Mouse (Mus musculus): Measurements from ENCODE around the gene Heg1.
A peak's percentile ranks its signal among the peaks of the same experiment; 100 is the strongest.

Heg1 gene

DNA sequence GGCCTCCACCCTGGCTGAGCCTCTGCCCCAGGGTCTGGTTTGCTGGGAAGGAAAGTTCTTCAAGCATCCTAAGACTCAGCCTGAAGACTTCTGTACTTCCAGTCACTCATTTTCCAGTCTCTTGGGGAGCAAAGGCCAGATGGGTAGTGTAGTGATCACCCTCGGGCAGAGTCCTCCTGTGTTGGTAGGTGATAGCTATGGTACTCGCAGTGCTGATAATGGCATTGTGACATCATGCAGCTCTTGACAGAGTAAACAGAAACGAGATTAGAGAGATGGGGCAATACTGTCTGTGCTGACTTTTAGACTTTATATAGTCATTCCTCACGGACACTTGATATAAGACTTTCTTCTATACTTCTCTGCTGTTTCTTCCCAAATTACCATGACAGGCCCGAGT is 88.6 kb downstream of the Heg1 start:
- DNase-seq (ENCODE audit: low spot score) = no peak

DNA sequence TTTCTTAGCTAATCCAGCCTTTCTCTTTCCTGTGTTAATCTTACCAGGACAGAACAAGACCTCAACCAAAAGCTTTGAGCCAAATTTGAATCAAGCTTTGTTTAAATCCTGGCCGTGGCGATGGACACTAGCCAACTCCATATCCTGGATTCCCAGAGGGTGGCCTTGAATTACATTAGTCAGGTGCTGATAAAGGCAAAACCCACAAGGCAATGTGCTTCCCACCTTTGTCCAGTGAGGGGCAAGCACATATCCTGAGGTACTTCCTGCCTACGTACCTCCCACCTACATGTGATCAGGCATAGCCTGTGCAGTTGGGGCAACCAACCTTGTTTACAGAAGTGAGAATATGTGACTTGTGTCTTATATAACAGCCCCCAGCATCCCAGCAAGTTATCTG is 90.8 kb downstream of the Heg1 start:
- no peak for DNase-seq (ENCODE audit: low spot score)

DNA sequence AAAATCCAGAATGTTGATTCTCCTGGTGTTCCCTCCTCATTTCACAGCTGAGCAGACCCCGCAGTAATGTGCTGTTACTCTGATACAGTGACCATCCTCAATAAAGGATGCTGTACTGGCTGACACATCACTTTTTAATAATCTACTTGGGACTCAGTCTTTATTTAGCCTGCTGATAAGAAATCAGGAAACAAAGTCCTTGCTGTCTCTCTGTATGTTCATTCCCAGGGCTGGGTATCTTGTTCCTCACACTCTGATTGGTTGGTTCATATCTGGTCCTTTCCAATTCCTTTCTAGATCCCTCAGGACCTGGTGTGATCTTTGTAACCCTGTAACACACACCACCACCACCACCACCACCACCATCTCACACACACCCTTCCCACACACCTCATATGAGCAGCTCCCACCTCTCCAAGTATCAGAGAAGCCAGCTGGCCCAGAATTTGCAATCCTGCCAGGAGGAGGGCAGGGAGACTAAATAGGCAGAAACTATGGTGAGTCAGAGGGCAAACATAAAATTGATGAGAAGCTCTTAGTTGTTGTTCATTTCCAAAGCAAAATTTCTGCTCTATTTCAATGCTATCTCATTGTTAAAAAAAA is 91.7 kb downstream of the Heg1 start:
- no peak for DNase-seq (ENCODE audit: low spot score)

DNA sequence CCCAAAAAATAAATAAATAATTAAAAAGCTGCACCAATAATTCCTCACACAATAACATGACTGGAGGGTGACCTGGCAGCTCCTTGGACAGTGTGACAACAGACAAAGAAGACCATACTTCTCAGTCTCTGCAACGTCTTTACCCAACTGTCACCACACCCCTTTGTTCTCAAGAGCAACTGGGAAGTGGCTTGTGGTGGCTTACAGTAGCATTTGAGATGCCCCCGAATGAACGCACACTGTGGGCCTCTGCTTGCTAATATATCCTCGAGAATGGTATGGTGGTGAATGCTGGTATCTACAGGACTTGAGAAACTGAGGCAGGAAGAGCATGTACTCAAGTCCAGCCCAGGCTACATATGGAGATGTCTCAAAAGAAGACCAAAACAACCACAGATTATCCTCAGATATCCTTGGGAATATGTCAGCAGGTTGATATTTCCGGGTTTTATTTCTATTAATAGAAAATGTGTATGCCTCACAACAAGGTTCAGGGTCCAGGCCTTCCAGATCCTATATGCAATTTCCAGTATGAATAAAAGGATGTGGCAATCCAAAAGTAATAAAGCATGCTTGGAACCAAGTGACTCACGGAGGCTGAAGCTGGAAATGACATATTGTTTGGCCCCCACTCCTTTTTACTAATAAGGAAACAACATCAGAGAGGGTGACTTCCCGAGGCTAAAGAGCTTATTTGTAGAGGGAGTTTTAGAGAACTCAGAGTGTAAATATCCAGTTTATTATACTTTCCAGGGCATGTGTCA is 92.8 kb downstream of the Heg1 start:
- no peak for DNase-seq (ENCODE audit: low spot score)

DNA sequence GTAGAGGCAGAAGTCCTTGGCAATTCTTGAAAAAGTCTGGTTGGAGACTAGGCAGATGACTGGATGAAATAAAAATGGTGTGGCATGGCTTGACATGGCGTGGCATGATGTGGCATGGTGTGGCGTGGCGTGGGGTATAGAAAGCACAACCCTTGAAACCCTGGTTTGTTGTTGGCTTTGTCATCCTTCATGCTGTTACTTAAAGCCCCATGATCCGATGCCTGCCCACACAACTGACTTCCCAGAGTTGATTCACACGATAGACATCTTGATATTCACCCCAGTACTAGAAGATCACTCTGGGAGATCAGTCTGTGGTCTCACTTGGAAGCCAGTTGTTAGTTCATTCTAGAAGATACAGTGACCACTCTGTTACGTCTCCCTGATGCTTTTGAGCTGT is 93.4 kb downstream of the Heg1 start:
- DNase-seq (ENCODE audit: low spot score) = no peak

DNA sequence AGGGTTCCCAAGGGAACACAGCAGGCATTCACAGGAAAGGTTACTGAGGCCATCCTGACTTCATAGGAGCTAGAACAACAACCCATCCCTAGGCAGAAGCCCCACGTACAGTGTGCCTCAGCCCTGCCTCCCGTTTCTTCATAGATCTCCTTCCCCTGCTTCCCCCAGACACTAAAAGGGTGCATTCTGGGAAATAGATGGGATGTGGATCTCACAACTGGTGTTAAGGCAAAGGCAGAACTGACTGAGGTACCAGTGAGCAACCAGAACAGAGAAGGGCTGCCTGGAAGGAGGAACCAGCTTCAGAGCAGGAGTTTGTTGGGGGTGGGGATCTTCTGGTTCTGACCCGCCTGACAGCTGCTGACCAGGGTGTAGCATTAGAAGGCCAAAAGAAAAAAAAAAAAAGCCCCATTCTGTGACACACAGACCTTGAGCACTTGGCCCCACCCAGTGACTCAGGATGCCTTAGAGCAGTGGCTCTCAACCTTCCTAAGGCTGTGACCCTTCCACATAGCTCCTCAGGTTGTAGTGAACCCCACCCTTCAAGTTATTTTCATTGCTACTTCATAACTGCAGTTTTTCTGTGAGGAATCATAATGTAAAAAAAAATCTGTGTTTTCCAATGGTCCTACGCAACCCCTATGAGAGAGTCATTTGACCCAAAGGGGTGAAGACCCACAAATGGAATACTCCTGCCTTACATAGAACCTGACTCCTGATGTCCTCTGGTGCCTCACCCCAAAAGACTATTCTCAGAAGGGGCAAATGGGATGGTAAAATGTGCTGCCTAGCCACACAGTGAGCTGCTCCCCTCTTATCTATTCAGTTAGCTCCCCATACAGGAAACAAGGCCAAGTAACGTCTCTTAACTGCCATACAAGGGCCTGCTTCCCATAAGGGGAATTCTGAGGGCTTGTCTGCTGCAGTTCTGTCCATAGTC is 97.9 kb downstream of the Heg1 start:
- DNase-seq (ENCODE audit: low spot score) = no peak

DNA sequence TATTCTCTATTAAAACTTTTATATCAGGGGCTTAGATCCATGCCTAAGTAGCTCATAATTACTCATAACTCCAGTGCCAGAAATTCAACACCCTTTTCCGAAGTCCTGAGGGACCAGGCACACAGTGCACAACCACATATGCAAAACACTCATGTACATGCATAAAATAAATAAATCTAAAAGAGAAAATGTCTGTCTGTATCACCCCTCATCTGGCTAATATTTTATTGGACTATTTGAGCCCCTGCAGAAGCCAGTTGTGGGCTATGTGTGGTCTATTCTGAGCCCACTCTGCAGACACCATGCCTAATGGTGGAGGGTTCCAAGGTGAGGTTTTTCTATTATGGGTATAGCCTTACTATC is 98.5 kb downstream of the Heg1 start:
- DNase-seq (ENCODE audit: low spot score) = no peak

DNA sequence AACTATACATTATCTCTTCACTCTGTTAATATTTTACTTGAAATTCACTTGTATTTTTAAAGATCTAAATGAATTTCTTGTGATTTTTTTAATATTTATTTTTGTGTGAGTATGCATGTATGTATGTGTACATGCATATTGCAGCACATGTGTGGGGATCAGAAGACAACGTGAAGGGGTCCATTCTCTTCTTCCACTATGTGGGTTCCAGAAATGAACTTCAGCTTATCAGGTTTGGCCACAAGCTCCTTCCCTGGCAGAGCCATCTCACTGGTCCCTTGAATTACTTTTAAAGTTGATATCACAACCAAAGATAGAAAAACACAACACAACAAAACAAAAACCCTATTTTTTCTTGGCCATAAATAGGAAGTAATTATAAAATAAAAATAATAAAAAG is 100.4 kb downstream of the Heg1 start:
- no peak for DNase-seq (ENCODE audit: low spot score)

- no peak for DNase-seq (ENCODE audit: low spot score)
Observed at GRCm38 (mm10) chr16:33785092-33785704, 101.0 kb downstream of the Heg1 start.

GRCm38 (mm10) chr16:33786657-33787390 is 102.7 kb downstream of the Heg1 start:
- DNase-seq (ENCODE audit: low spot score) = no peak

GRCm38 (mm10) chr16:33793846-33794791 is 109.9 kb downstream of the Heg1 start, which contains the start of gene Muc13:
Gene Muc13, plus strand, starts transcription at chr16:33794037.
- no peak for DNase-seq (ENCODE audit: low spot score)

DNA sequence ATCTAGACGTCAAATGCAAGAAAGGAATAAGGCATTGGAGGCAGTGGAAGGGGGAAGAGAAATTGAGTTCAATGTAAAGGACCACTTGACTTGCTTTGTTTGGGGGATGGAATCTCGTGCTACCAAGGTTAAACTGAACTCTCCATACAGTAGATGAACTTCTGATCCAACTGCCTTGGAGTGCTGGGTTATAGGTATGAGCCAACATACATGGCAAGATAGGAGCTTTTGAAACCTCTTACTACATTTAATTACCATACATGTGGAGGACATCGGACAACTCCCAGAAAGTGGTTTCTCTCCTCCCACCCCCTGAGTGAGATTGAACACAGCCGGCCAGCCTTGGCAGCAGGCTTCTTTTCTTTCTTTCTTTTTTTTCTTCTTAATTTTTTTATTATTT is 110.9 kb downstream of the Heg1 start:
- no peak for DNase-seq (ENCODE audit: low spot score)

DNA sequence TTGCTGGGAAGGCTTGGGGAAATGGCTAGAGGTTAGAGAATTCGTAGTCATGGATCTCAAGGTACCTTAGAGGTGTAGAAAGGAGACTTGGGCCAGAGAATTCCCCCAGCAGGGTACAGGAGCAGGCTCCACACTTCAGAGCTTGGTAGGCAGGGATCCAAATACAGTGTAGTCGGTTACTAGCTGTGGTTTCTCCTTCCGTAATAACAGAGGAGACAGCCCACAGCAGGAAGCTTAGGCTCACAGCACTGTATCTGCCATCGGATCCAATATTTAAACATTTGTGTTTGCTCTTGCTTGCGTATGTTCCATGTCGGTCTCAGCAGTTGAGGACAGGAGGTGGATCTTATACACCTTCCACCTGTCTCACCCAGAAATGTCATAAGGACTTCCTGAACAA is 111.7 kb downstream of the Heg1 start:
- DNase-seq (ENCODE audit: low spot score) = no peak

- no peak for DNase-seq (ENCODE audit: low spot score)
Observed at GRCm38 (mm10) chr16:33796756-33797155, 112.6 kb downstream of the Heg1 start.

DNA sequence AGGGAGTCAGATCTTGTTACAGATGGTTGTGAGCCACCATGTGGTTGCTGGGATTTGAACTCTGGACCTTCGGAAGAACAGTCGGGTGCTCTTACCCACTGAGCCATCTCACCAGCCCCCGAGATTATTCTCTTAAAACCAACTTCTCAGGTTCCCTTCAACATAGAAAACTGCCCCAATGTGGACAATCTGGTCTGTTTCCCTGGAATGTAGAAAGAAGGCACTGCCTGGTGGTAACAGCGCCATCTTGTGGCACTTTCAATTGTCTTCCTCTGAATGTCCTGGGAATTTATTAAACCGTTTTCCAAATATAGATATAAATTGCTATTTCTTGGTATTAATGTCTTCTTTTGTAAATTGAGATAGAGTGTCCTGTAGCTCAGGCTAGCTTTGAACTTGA is 113.7 kb downstream of the Heg1 start:
- no peak for DNase-seq (ENCODE audit: low spot score)

- no peak for DNase-seq (ENCODE audit: low spot score)
Observed at GRCm38 (mm10) chr16:33810002-33810401, 125.8 kb downstream of the Heg1 start.

GRCm38 (mm10) chr16:33818413-33819165 is 134.4 kb downstream of the Heg1 start:
- no peak for DNase-seq (ENCODE audit: low spot score)

- DNase-seq (ENCODE audit: low spot score) = peak; percentile 48
Observed at GRCm38 (mm10) chr16:33820269-33821178, 136.4 kb downstream of the Heg1 start.

All from ovary, adult 18-20 months (tissue).